Mouse (Mus musculus) C2C12 (cell line): ENCODE results near the gene Misp.

Experiments used
- CEBPB ChIP-seq: IDR thresholded peaks from one replicate; pipeline ENCODE4 v1.6.1; 2011; ENCODE audit warnings: low read depth, mild to moderate bottlenecking, control low read depth, moderate library complexity
- CTCF ChIP-seq: IDR thresholded peaks from one replicate; pipeline ENCODE4 v1.5.1; 2011; ENCODE audit not compliant: control insufficient read depth, insufficient read depth, insufficient read length
- MYOD1 ChIP-seq: IDR thresholded peaks from one replicate; pipeline ENCODE4 v1.6.1; 2011; ENCODE audit warnings: low read depth; ENCODE audit not compliant: control insufficient read depth, insufficient read length

- TF ChIP-seq CTCF (no peak), CEBPB (no peak), MYOD1 (no peak)
These were observed at the start of gene Misp for GRCm38 (mm10) chr10:79820782-79821181.
